Mouse (Mus musculus) forebrain, embryonic 14.5 days (tissue): ENCODE data around the gene Lfng. TPM values are rescaled to one million over a fixed set of nuclear protein-coding genes. Genes with fewer than 3 reads are reported as not detected.

Source experiments
- ATAC-seq: fragments of 200-750 bp; cut with Nextera tagmentation; 2 replicates; pipeline ENCODE4 v1.8.0; 2017; ENCODE audit warnings: mild to moderate bottlenecking, moderate library complexity
- DNase-seq: peaks from one replicate; pipeline ENCODE4 v3.0.0-alpha.2; 2015; ENCODE audit warnings: low spot score
- H3K27ac ChIP-seq: fragments of 300-500 bp; sonication (generic); 2 replicates; pipeline ENCODE4 v1.5.1; 2014; ENCODE audit warnings: low read depth, mild to moderate bottlenecking, control low read depth, low read length, moderate library complexity
- H3K27me3 ChIP-seq: fragments of 300-500 bp; sonication (generic); replicated peaks from 2 replicates; pipeline ENCODE4 v1.6.1; 2014; ENCODE audit warnings: low read length, control low read depth, mixed read lengths; ENCODE audit not compliant: control insufficient read depth, insufficient read depth
- H3K36me3 ChIP-seq: fragments of 300-500 bp; sonication (generic); 2 replicates; pipeline ENCODE4 v1.6.1; 2014; ENCODE audit warnings: low read length, control low read depth; ENCODE audit not compliant: control insufficient read depth, insufficient read depth
- H3K4me1 ChIP-seq: fragments of 300-500 bp; sonication (generic); 2 replicates; pipeline ENCODE4 v1.6.1; 2014; ENCODE audit warnings: antibody characterized with exemption, low read length, control low read depth; ENCODE audit not compliant: control insufficient read depth, insufficient read depth
- H3K4me2 ChIP-seq: fragments of 300-500 bp; sonication (generic); 2 replicates; pipeline ENCODE4 v1.6.1; 2014; ENCODE audit warnings: mild to moderate bottlenecking, control low read depth, low read length
- H3K4me3 ChIP-seq: fragments of 300-500 bp; sonication (generic); 2 replicates; pipeline ENCODE4 v1.5.1; 2014; ENCODE audit warnings: low read depth, low read length, control low read depth
- H3K9ac ChIP-seq: fragments of 300-500 bp; sonication (generic); 2 replicates; pipeline ENCODE4 v1.6.1; 2014; ENCODE audit warnings: mild to moderate bottlenecking, low read length, control low read depth, moderate library complexity
- H3K9me3 ChIP-seq: fragments of 300-500 bp; sonication (generic); replicated peaks from 2 replicates; pipeline ENCODE4 v1.6.1; 2016; ENCODE audit warnings: low read length, control low read depth, mixed read lengths; ENCODE audit not compliant: control insufficient read depth
- WGBS: fragments of 180-500 bp; shearing (Covaris S2); extraction: QIAGEN DNeasy Blood & Tissue Kit; methylation state at CpG from one replicate; pipeline ENCODE4 v1.1.7; 2014; 5-methylcytosine and 5-hydroxymethylcytosine counted together
- polyA plus RNA-seq: library from polyadenylated mRNA; unstranded; fragments of >200 nt; fragmentation: Nextera tagmentation; extraction: Ambion mirVana; gene quantifications from 2 replicates; pipeline ENCODE4 v1.2.1, GENCODE M21; 2014

Gene Lfng
- polyA plus RNA-seq, 1 experiment from 2014 or later, result 30.9 TPM

GRCm38 (mm10) chr5:140616110-140616503, 9.0 kb downstream of the Lfng start:
- peaks cover 15% of the 10 kb centered on the region for H3K4me1 ChIP-seq
- 86% methylated on average over 6 of the region's 6 CpGs for WGBS
- H3K36me3 ChIP-seq, result peaks cover 31% of the 10 kb centered on the region
- H3K4me2 ChIP-seq, result no peak overlapping the region
- H3K9me3 ChIP-seq, result no peaks in the 10 kb centered on the region
- no peak overlapping the region for H3K9ac ChIP-seq
- no peaks in the 10 kb centered on the region for H3K27me3 ChIP-seq
- DNase-seq, result no peak
- H3K4me3 ChIP-seq, result no peak overlapping the region
- ATAC-seq, result no peak
- no peak overlapping the region for H3K27ac ChIP-seq

GRCm38 (mm10) chr5:140616691-140617090, 9.6 kb downstream of the Lfng start:
- H3K9me3 ChIP-seq, result no peaks in the 10 kb centered on the region
- ATAC-seq (no peak), DNase-seq (no peak)
- H3K4me2 ChIP-seq, result no peak overlapping the region
- no peak overlapping the region for H3K4me3 ChIP-seq
- peaks cover 37% of the 10 kb centered on the region for H3K36me3 ChIP-seq
- 67% methylated on average over 9 of the region's 9 CpGs for WGBS
- H3K27me3 ChIP-seq, result no peaks in the 10 kb centered on the region
- H3K9ac ChIP-seq, result no peak overlapping the region
- H3K27ac ChIP-seq, result 0 out of 2 replicates have a peak overlapping the region, but pooled peaks have one; percentile 18
- peaks cover 10% of the 10 kb centered on the region for H3K4me1 ChIP-seq

- ATAC-seq, result no peak
Measured at GRCm38 (mm10) chr5:140617714-140618113, 10.6 kb downstream of the Lfng start.

GRCm38 (mm10) chr5:140619151-140619771, 12.1 kb downstream of the Lfng start:
- ATAC-seq (peak; percentile 70), DNase-seq (peak; percentile 84)
- Histone ChIP-seq H3K27me3 (no peaks in the 10 kb centered on the region), H3K4me1 (no peaks in the 10 kb centered on the region), H3K27ac (peak overlapping the region; percentile 48; the same call in 1 of the 2 replicates), H3K9me3 (no peaks in the 10 kb centered on the region), H3K4me2 (no peak overlapping the region), H3K36me3 (peaks cover 44% of the 10 kb centered on the region), H3K9ac (no peak overlapping the region), H3K4me3 (no peak overlapping the region)
- WGBS, result 20% methylated on average over 6 of the region's 6 CpGs

More at GRCm38 (mm10) chr5:140617714-140618113, 10.6 kb downstream of the Lfng start:
- no peak overlapping the region for H3K4me3 ChIP-seq
- WGBS, result 83% methylated on average over 5 of the region's 5 CpGs
- no peak for DNase-seq
- H3K27me3 ChIP-seq, result no peaks in the 10 kb centered on the region
- H3K36me3 ChIP-seq, result peaks cover 43% of the 10 kb centered on the region
- no peaks in the 10 kb centered on the region for H3K9me3 ChIP-seq
- no peaks in the 10 kb centered on the region for H3K4me1 ChIP-seq
- no peak overlapping the region for H3K4me2 ChIP-seq
- H3K9ac ChIP-seq, result no peak overlapping the region
- H3K27ac ChIP-seq, result no peak overlapping the region

- H3K27me3 ChIP-seq, result no peaks in the 10 kb centered on the region
- no peak overlapping the region for H3K4me3 ChIP-seq
- peak; percentile 25 for ATAC-seq
- H3K9me3 ChIP-seq, result no peaks in the 10 kb centered on the region
- peak; percentile 52 for DNase-seq
- H3K4me2 ChIP-seq, result no peak overlapping the region
- peak overlapping the region; percentile 48; the same call in 1 of the 2 replicates for H3K27ac ChIP-seq
- no peaks in the 10 kb centered on the region for H3K4me1 ChIP-seq
- no peak overlapping the region for H3K9ac ChIP-seq
- WGBS, result 52% methylated on average over 7 of the region's 7 CpGs
- peaks cover 45% of the 10 kb centered on the region for H3K36me3 ChIP-seq
Measured at GRCm38 (mm10) chr5:140619895-140620736, 13.0 kb downstream of the Lfng start.

GRCm38 (mm10) chr5:140621092-140621491, 14.0 kb downstream of the Lfng start:
- no peak for ATAC-seq
- Histone ChIP-seq H3K4me1 (no peaks in the 10 kb centered on the region), H3K4me3 (no peak overlapping the region), H3K27me3 (no peaks in the 10 kb centered on the region), H3K36me3 (peaks cover 52% of the 10 kb centered on the region), H3K27ac (no peak overlapping the region), H3K9me3 (no peaks in the 10 kb centered on the region), H3K9ac (no peak overlapping the region), H3K4me2 (no peak overlapping the region)
- 64% methylated on average over 9 of the region's 9 CpGs for WGBS
- DNase-seq, result no peak

- Histone ChIP-seq H3K4me1 (no peaks in the 10 kb centered on the region), H3K9ac (peak overlapping the region; percentile 13; the same call in 1 of the 2 replicates), H3K27ac (peak overlapping the region; percentile 59; the same call in 1 of the 2 replicates), H3K4me2 (no peak overlapping the region), H3K27me3 (no peaks in the 10 kb centered on the region), H3K9me3 (no peaks in the 10 kb centered on the region), H3K36me3 (peaks cover 56% of the 10 kb centered on the region), H3K4me3 (no peak overlapping the region)
- no peak for ATAC-seq
- DNase-seq, result no peak
- WGBS, result 67% methylated on average over 10 of the region's 10 CpGs
Measured at GRCm38 (mm10) chr5:140621517-140621916, 14.4 kb downstream of the Lfng start.

GRCm38 (mm10) chr5:140622978-140623670, 16.0 kb downstream of the Lfng start:
- Histone ChIP-seq H3K9me3 (no peaks in the 10 kb centered on the region), H3K36me3 (peaks cover 69% of the 10 kb centered on the region), H3K4me3 (no peak overlapping the region), H3K4me2 (no peak overlapping the region), H3K27ac (no peak overlapping the region), H3K27me3 (no peaks in the 10 kb centered on the region), H3K9ac (no peak overlapping the region), H3K4me1 (no peaks in the 10 kb centered on the region)
- DNase-seq (no peak), ATAC-seq (no peak)
- WGBS, result 92% methylated on average over 23 of the region's 23 CpGs
